Mouse (Mus musculus) cerebellum, adult 2 months (tissue): ENCODE measurements around the gene Gm17349.

ENCODE experiments used
- CTCF ChIP-seq: fragments of 200-500 bp; IDR thresholded peaks from 2 replicates; pipeline ENCODE4 v1.5.1; 2011; ENCODE audit warnings: low read depth, mild to moderate bottlenecking, control low read depth, low read length, moderate library complexity, borderline replicate concordance; ENCODE audit not compliant: insufficient read depth
- POLR2A ChIP-seq: fragments of 200-500 bp; IDR thresholded peaks from 2 replicates; pipeline ENCODE4 v1.6.1; 2011; ENCODE audit warnings: low read length, control low read depth, borderline replicate concordance; ENCODE audit not compliant: insufficient read depth

DNA sequence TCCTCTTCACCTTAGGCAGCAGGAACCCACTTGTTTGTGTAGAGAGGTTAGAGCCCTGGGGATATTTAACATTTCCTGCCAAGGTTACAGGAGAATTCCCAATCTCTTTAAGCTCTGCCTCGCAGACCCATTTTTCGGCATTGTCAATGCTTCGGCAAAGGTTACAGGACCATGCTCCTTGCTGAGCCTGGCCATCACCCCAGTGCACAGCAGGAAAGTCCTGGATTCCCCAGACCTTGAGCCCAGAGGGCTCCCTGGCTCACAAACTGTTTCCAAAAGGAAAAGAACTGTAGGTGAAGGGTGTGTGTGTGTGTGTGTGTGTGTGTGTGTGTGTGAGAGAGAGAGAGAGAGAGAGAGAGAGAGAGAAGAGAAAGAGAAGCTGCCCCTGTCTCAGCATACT, 30.4 kb downstream of the Gm17349 start:
- no peak for TF ChIP-seq CTCF
- no peak for TF ChIP-seq POLR2A
